Mouse (Mus musculus): Measurements from ENCODE around the gene Spcs3. TPM values are rescaled to one million over a fixed set of nuclear protein-coding genes. Genes with fewer than 3 reads are reported as not detected.

Spcs3 gene
- polyA plus RNA-seq, 1 experiment from 2014 or later: 80.2 TPM

GRCm38 (mm10) chr8:54548383-54548782 lies 18.6 kb upstream of the Spcs3 start:
- Histone ChIP-seq H3K4me2 (replicated peaks; ENCODE audit: low read depth, low read length) (no peak overlapping the region), H3K4me3 (ENCODE audit: low read depth, low read length) (no peak overlapping the region), H3K9me3 (ENCODE audit: control insufficient read depth, low read length) (no peaks in the 10 kb centered on the region), H3K4me1 (replicated peaks; ENCODE audit: control insufficient read depth, insufficient read depth, low read length) (no peaks in the 10 kb centered on the region), H3K36me3 (ENCODE audit: control insufficient read depth, insufficient read depth, low read length) (no peaks in the 10 kb centered on the region), H3K27me3 (ENCODE audit: control insufficient read depth, insufficient read depth, low read length) (no peaks in the 10 kb centered on the region), H3K9ac (ENCODE audit: low read depth, low read length) (no peak overlapping the region), H3K27ac (ENCODE audit: low read depth, low read length) (no peak overlapping the region)
- DNase-seq (ENCODE audit: low spot score): no peak
- WGBS: 82% methylated on average over 6 of the region's 6 CpGs
- no peak for ATAC-seq (ENCODE audit: low FRiP score)

GRCm38 (mm10) chr8:54541331-54541730 lies 11.5 kb upstream of the Spcs3 start:
- DNase-seq (ENCODE audit: low spot score): no peak
- Histone ChIP-seq H3K9ac (ENCODE audit: low read depth, low read length) (no peak overlapping the region), H3K9me3 (ENCODE audit: control insufficient read depth, low read length) (no peaks in the 10 kb centered on the region), H3K4me3 (ENCODE audit: low read depth, low read length) (no peak overlapping the region), H3K36me3 (ENCODE audit: control insufficient read depth, insufficient read depth, low read length) (no peaks in the 10 kb centered on the region), H3K27ac (ENCODE audit: low read depth, low read length) (no peak overlapping the region), H3K4me2 (replicated peaks; ENCODE audit: low read depth, low read length) (no peak overlapping the region), H3K4me1 (replicated peaks; ENCODE audit: control insufficient read depth, insufficient read depth, low read length) (no peaks in the 10 kb centered on the region), H3K27me3 (ENCODE audit: control insufficient read depth, insufficient read depth, low read length) (no peaks in the 10 kb centered on the region)
- no peak for ATAC-seq (ENCODE audit: low FRiP score)
- WGBS: 88% methylated on average over 1 of the region's 1 CpGs

DNA sequence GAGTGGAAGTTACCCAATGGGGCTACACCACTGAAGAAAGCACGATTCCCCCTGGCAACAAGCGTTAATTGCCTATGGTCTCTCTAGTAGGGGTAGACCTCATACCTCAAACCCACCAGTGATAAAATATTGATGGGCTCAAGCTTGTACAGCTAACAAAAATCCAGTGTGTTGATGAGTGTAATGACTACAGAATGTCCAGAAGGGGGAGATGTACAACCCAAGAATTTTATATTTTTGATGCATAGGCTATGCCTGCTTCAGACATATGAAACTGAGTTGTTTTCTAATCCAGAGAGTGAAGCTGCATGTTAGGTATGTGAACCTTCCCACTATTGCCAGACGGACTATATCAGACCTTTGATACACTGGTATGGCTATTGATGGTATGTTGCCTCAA lies 7.5 kb upstream of the Spcs3 start:
- Histone ChIP-seq H3K4me2 (replicated peaks; ENCODE audit: low read depth, low read length) (no peak overlapping the region), H3K9ac (ENCODE audit: low read depth, low read length) (no peak overlapping the region), H3K27ac (ENCODE audit: low read depth, low read length) (no peak overlapping the region), H3K4me1 (replicated peaks; ENCODE audit: control insufficient read depth, insufficient read depth, low read length) (no peaks in the 10 kb centered on the region), H3K4me3 (ENCODE audit: low read depth, low read length) (no peak overlapping the region), H3K9me3 (ENCODE audit: control insufficient read depth, low read length) (no peaks in the 10 kb centered on the region), H3K27me3 (ENCODE audit: control insufficient read depth, insufficient read depth, low read length) (no peaks in the 10 kb centered on the region), H3K36me3 (ENCODE audit: control insufficient read depth, insufficient read depth, low read length) (no peaks in the 10 kb centered on the region)
- ATAC-seq (ENCODE audit: low FRiP score) (no peak; the same call in 1 of the 2 replicates), DNase-seq (ENCODE audit: low spot score) (no peak)
- 88% methylated on average over 3 of the region's 3 CpGs for WGBS

DNA sequence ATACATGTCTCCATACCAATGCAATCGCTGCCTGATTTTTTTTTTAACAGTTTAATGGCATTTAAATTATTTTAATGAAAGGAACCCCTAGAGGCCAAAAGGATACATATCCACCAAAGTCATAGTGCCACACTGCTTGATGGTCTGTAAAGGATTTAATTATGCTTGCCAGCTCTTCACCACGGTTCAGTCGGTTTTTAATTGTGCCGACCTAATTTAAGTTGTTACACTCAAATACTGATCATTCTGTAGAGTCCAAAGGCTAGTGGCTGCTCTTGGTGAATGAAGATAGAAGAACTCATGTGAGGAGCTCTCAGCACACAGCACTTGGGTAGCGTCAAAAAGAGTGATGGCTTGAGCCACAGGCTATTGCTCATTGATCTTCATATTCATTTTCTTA lies 5.4 kb upstream of the Spcs3 start:
- no peak overlapping the region for H3K27ac ChIP-seq (ENCODE audit: low read depth, low read length)
- H3K4me2 ChIP-seq (replicated peaks; ENCODE audit: low read depth, low read length): no peak overlapping the region
- no peak overlapping the region for H3K9ac ChIP-seq (ENCODE audit: low read depth, low read length)
- no peak overlapping the region for H3K4me3 ChIP-seq (ENCODE audit: low read depth, low read length)
- no peaks in the 10 kb centered on the region for H3K36me3 ChIP-seq (ENCODE audit: control insufficient read depth, insufficient read depth, low read length)
- no peaks in the 10 kb centered on the region for H3K27me3 ChIP-seq (ENCODE audit: control insufficient read depth, insufficient read depth, low read length)
- H3K4me1 ChIP-seq (replicated peaks; ENCODE audit: control insufficient read depth, insufficient read depth, low read length): no peaks in the 10 kb centered on the region
- 88% methylated on average over 5 of the region's 5 CpGs for WGBS
- H3K9me3 ChIP-seq (ENCODE audit: control insufficient read depth, low read length): no peaks in the 10 kb centered on the region
- ATAC-seq (ENCODE audit: low FRiP score): no peak
- DNase-seq (ENCODE audit: low spot score): no peak

DNA sequence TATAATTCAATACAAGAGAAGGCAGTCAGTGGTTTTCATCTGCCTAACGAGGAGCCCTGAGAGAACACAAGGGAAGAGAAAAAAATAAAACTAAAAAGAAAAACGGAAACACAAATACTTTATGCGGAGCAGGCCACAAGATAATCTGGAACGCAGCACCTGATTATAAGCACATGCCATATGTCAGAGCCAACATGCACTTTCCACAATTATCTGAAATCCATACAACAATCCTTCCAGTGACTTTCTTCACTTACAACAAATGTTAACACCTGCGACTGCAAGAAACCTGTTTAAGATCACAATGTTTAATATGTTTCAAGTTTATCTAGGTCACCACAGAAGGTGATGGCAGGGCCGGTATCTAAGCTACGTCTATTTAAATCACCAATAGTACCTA lies 1.2 kb downstream of the Spcs3 start:
- Histone ChIP-seq H3K4me2 (replicated peaks; ENCODE audit: low read depth, low read length) (peak overlapping the region; percentile 55), H3K4me1 (replicated peaks; ENCODE audit: control insufficient read depth, insufficient read depth, low read length) (no peaks in the 10 kb centered on the region), H3K27me3 (ENCODE audit: control insufficient read depth, insufficient read depth, low read length) (no peaks in the 10 kb centered on the region), H3K9me3 (ENCODE audit: control insufficient read depth, low read length) (no peaks in the 10 kb centered on the region), H3K4me3 (ENCODE audit: low read depth, low read length) (peak overlapping the region; percentile 94), H3K36me3 (ENCODE audit: control insufficient read depth, insufficient read depth, low read length) (no peaks in the 10 kb centered on the region), H3K9ac (ENCODE audit: low read depth, low read length) (peak overlapping the region; percentile 87), H3K27ac (ENCODE audit: low read depth, low read length) (no peak overlapping the region)
- DNase-seq (ENCODE audit: low spot score) (no peak), ATAC-seq (ENCODE audit: low FRiP score) (no peak)
- WGBS: 64% methylated on average over 7 of the region's 7 CpGs

DNA sequence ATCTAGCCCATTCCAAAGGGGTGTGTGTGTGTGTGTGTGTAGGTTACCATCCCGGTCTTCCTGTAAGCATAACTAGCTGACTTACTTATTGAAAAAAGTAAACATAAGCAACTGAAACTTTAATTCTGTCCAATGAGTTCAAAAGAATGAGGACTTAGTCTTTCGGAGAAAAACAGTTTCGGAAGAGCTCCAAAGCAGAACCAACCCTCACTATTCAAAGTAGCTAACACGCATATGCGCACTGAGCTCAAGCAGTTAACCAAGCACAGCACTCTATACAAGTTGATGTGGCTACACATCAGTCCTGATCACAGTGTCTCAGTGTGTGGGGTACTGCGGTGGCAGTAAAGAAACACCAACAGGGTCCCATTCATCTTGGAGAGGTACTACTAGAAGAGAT lies 3.1 kb downstream of the Spcs3 start:
- 95% methylated on average over 6 of the region's 6 CpGs for WGBS
- Histone ChIP-seq H3K9ac (ENCODE audit: low read depth, low read length) (no peak overlapping the region), H3K9me3 (ENCODE audit: control insufficient read depth, low read length) (no peaks in the 10 kb centered on the region), H3K27ac (ENCODE audit: low read depth, low read length) (no peak overlapping the region), H3K4me1 (replicated peaks; ENCODE audit: control insufficient read depth, insufficient read depth, low read length) (no peaks in the 10 kb centered on the region), H3K27me3 (ENCODE audit: control insufficient read depth, insufficient read depth, low read length) (no peaks in the 10 kb centered on the region), H3K4me2 (replicated peaks; ENCODE audit: low read depth, low read length) (no peak overlapping the region), H3K4me3 (ENCODE audit: low read depth, low read length) (no peak overlapping the region), H3K36me3 (ENCODE audit: control insufficient read depth, insufficient read depth, low read length) (no peaks in the 10 kb centered on the region)
- DNase-seq (ENCODE audit: low spot score) (no peak), ATAC-seq (ENCODE audit: low FRiP score) (no peak)

DNA sequence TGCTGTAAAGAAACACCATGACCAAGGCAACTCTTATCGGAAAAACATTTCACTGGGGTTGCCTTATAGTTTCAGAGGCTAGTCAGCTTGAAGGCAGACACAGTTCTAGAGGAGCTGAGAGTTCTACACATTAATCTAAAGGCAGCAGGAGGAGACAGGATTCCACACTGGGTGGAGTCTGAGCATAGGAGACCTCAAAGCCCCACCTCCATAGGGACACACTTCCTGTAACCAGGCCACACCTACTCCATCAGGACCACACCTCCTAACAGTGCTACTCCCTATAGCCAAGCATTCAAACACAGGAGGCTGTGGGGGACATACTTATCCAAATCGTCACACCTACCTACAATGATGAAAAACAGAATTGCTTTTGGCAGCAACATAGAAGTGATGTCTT lies 4.2 kb downstream of the Spcs3 start:
- H3K9ac ChIP-seq (ENCODE audit: low read depth, low read length): no peak overlapping the region
- no peak overlapping the region for H3K4me2 ChIP-seq (replicated peaks; ENCODE audit: low read depth, low read length)
- H3K27ac ChIP-seq (ENCODE audit: low read depth, low read length): no peak overlapping the region
- no peaks in the 10 kb centered on the region for H3K9me3 ChIP-seq (ENCODE audit: control insufficient read depth, low read length)
- H3K4me3 ChIP-seq (ENCODE audit: low read depth, low read length): no peak overlapping the region
- 90% methylated on average over 2 of the region's 2 CpGs for WGBS
- H3K36me3 ChIP-seq (ENCODE audit: control insufficient read depth, insufficient read depth, low read length): 0 out of 2 replicates have a peak, but pooled peaks cover 2% of the 10 kb centered on the region
- ATAC-seq (ENCODE audit: low FRiP score): no peak
- no peaks in the 10 kb centered on the region for H3K4me1 ChIP-seq (replicated peaks; ENCODE audit: control insufficient read depth, insufficient read depth, low read length)
- no peaks in the 10 kb centered on the region for H3K27me3 ChIP-seq (ENCODE audit: control insufficient read depth, insufficient read depth, low read length)
- no peak for DNase-seq (ENCODE audit: low spot score)

- H3K4me3 ChIP-seq (ENCODE audit: low read depth, low read length): no peak overlapping the region
- H3K4me1 ChIP-seq (replicated peaks; ENCODE audit: control insufficient read depth, insufficient read depth, low read length): no peaks in the 10 kb centered on the region
- no peaks in the 10 kb centered on the region for H3K9me3 ChIP-seq (ENCODE audit: control insufficient read depth, low read length)
- H3K9ac ChIP-seq (ENCODE audit: low read depth, low read length): no peak overlapping the region
- no peak overlapping the region for H3K27ac ChIP-seq (ENCODE audit: low read depth, low read length)
- DNase-seq (ENCODE audit: low spot score) (no peak), ATAC-seq (ENCODE audit: low FRiP score) (no peak)
- 0 out of 2 replicates have a peak, but pooled peaks cover 2% of the 10 kb centered on the region for H3K36me3 ChIP-seq (ENCODE audit: control insufficient read depth, insufficient read depth, low read length)
- no peaks in the 10 kb centered on the region for H3K27me3 ChIP-seq (ENCODE audit: control insufficient read depth, insufficient read depth, low read length)
- no peak overlapping the region for H3K4me2 ChIP-seq (replicated peaks; ENCODE audit: low read depth, low read length)
- 67% methylated on average over 4 of the region's 4 CpGs for WGBS
Measured at GRCm38 (mm10) chr8:54520516-54520915, 9.3 kb downstream of the Spcs3 start.

- Histone ChIP-seq H3K36me3 (ENCODE audit: control insufficient read depth, insufficient read depth, low read length) (0 out of 2 replicates have a peak, but pooled peaks cover 2% of the 10 kb centered on the region), H3K9me3 (ENCODE audit: control insufficient read depth, low read length) (no peaks in the 10 kb centered on the region), H3K4me2 (replicated peaks; ENCODE audit: low read depth, low read length) (no peak overlapping the region), H3K4me3 (ENCODE audit: low read depth, low read length) (no peak overlapping the region), H3K9ac (ENCODE audit: low read depth, low read length) (no peak overlapping the region), H3K27ac (ENCODE audit: low read depth, low read length) (no peak overlapping the region), H3K4me1 (replicated peaks; ENCODE audit: control insufficient read depth, insufficient read depth, low read length) (no peaks in the 10 kb centered on the region), H3K27me3 (ENCODE audit: control insufficient read depth, insufficient read depth, low read length) (no peaks in the 10 kb centered on the region)
- no peak for DNase-seq (ENCODE audit: low spot score)
- ATAC-seq (ENCODE audit: low FRiP score): no peak
- WGBS: 80% methylated on average over 10 of the region's 10 CpGs
Measured at GRCm38 (mm10) chr8:54518756-54519460, 10.9 kb downstream of the Spcs3 start.

All from hindbrain, embryonic 11.5 days (tissue).